Mouse (Mus musculus): Measurements from ENCODE around the gene Zbtb11. TPM values are rescaled to one million over a fixed set of nuclear protein-coding genes. Genes with fewer than 3 reads are reported as not detected.
"Not testable (repeated sequence)": the region's sequence is repeated elsewhere in the genome, so short reads cannot be mapped to it uniquely, and the experiment has no call there.

The Zbtb11 gene
- polyA plus RNA-seq (2016; fragmentation: Nextera tagmentation; extraction: Ambion mirVana), result 17.5 and 17.6 TPM in 2 replicates

GRCm38 (mm10) chr16:55973431-55974255 lies at the start of gene Zbtb11:
Gene Zbtb11 (plus strand): TSS chr16:55973883.
- ATAC-seq, result peak; percentile 91
- WGBS (ENCODE audit: insufficient replicate concordance), result under 1% methylated on average over 76 of the region's 86 CpGs
- Histone ChIP-seq H3K27me3 (replicated peaks) (no peaks in the 10 kb centered on the region), H3K4me1 (peaks cover 59% of the 10 kb centered on the region), H3K4me2 (peak within 1 kb of the TSS; percentile 86), H3K4me3 (peak within 1 kb of the TSS; percentile 99), H3K9ac (peak within 1 kb of the TSS; percentile 97), H3K9me3 (replicated peaks) (no peaks in the 10 kb centered on the region), H3K36me3 (peaks cover 49% of the 10 kb centered on the region), H3K27ac (peak within 1 kb of the TSS; percentile 92)

- H3K4me1 ChIP-seq, result peaks cover 10% of the 10 kb centered on the region
- H3K9me3 ChIP-seq (replicated peaks), result no peaks in the 10 kb centered on the region
- H3K4me2 ChIP-seq, result no peak overlapping the region
- no peak overlapping the region for H3K9ac ChIP-seq
- WGBS (ENCODE audit: insufficient replicate concordance), result 62% methylated on average over 4 of the region's 4 CpGs
- H3K27me3 ChIP-seq (replicated peaks), result no peaks in the 10 kb centered on the region
- peak; percentile 83 for ATAC-seq
- H3K4me3 ChIP-seq, result no peak overlapping the region
- no peak overlapping the region for H3K27ac ChIP-seq
- peaks cover 49% of the 10 kb centered on the region for H3K36me3 ChIP-seq
These were observed 49.7 kb upstream of the Zbtb11 start for GRCm38 (mm10) chr16:55924010-55924409.

GRCm38 (mm10) chr16:55933681-55934343 lies 39.9 kb upstream of the Zbtb11 start:
- Histone ChIP-seq H3K9ac (peak overlapping the region; percentile 80), H3K4me1 (peaks cover 16% of the 10 kb centered on the region), H3K4me2 (peak overlapping the region; percentile 85), H3K27me3 (replicated peaks) (no peaks in the 10 kb centered on the region), H3K4me3 (peak overlapping the region; percentile 79), H3K9me3 (replicated peaks) (no peaks in the 10 kb centered on the region), H3K27ac (peak overlapping the region; percentile 80), H3K36me3 (0 out of 2 replicates have a peak, but pooled peaks cover 8% of the 10 kb centered on the region)
- whole genome bisulfite sequencing (ENCODE audit: insufficient replicate concordance), result under 1% methylated on average over 32 of the region's 32 CpGs
- peak; percentile 35 for ATAC-seq

- Histone ChIP-seq H3K4me3 (peak within 1 kb of the TSS; percentile 79), H3K36me3 (0 out of 2 replicates have a peak, but pooled peaks cover 2% of the 10 kb centered on the region), H3K9ac (peak within 1 kb of the TSS; percentile 80), H3K4me2 (peak within 1 kb of the TSS; percentile 85), H3K27ac (peak within 1 kb of the TSS; percentile 80), H3K9me3 (replicated peaks) (no peaks in the 10 kb centered on the region), H3K4me1 (peaks cover 16% of the 10 kb centered on the region), H3K27me3 (replicated peaks) (no peaks in the 10 kb centered on the region)
- under 1% methylated on average over 24 of the region's 24 CpGs for WGBS (ENCODE audit: insufficient replicate concordance)
- ATAC-seq, result peak; percentile 99
These were observed 39.1 kb upstream of the Zbtb11 start, which contains the start of gene Cep97 for GRCm38 (mm10) chr16:55934453-55935037. Gene Cep97 (minus strand): TSS chr16:55934855.

GRCm38 (mm10) chr16:55938761-55939160 lies 34.9 kb upstream of the Zbtb11 start:
- 67% methylated on average over 4 of the region's 4 CpGs for WGBS (ENCODE audit: insufficient replicate concordance)
- Histone ChIP-seq H3K27me3 (replicated peaks) (no peaks in the 10 kb centered on the region), H3K27ac (no peak overlapping the region), H3K4me2 (no peak overlapping the region), H3K4me3 (no peak overlapping the region), H3K9ac (no peak overlapping the region), H3K36me3 (no peaks in the 10 kb centered on the region), H3K4me1 (no peaks in the 10 kb centered on the region), H3K9me3 (replicated peaks) (no peaks in the 10 kb centered on the region)
- ATAC-seq, result no peak

GRCm38 (mm10) chr16:55939703-55940102 lies 34.0 kb upstream of the Zbtb11 start:
- H3K9ac ChIP-seq, result no peak overlapping the region
- 76% methylated on average over 6 of the region's 6 CpGs for WGBS (ENCODE audit: insufficient replicate concordance)
- no peak overlapping the region for H3K4me3 ChIP-seq
- no peak for ATAC-seq
- no peaks in the 10 kb centered on the region for H3K27me3 ChIP-seq (replicated peaks)
- H3K4me1 ChIP-seq, result no peaks in the 10 kb centered on the region
- no peak overlapping the region for H3K27ac ChIP-seq
- H3K9me3 ChIP-seq (replicated peaks), result no peaks in the 10 kb centered on the region
- H3K36me3 ChIP-seq, result no peaks in the 10 kb centered on the region
- H3K4me2 ChIP-seq, result no peak overlapping the region

- Histone ChIP-seq H3K4me2 (no peak overlapping the region), H3K36me3 (no peaks in the 10 kb centered on the region), H3K4me1 (no peaks in the 10 kb centered on the region), H3K4me3 (no peak overlapping the region), H3K9ac (no peak overlapping the region), H3K27ac (no peak overlapping the region), H3K27me3 (replicated peaks) (no peaks in the 10 kb centered on the region), H3K9me3 (replicated peaks) (no peaks in the 10 kb centered on the region)
- no peak for ATAC-seq
- 72% methylated on average over 4 of the region's 4 CpGs for WGBS (ENCODE audit: insufficient replicate concordance)
These were observed 32.9 kb upstream of the Zbtb11 start for GRCm38 (mm10) chr16:55940781-55941180.

GRCm38 (mm10) chr16:55947266-55947665 lies 26.4 kb upstream of the Zbtb11 start:
- no peak overlapping the region for H3K4me2 ChIP-seq
- peaks cover 11% of the 10 kb centered on the region for H3K4me1 ChIP-seq
- H3K27ac ChIP-seq, result no peak overlapping the region
- H3K9me3 ChIP-seq (replicated peaks), result no peaks in the 10 kb centered on the region
- no peak overlapping the region for H3K9ac ChIP-seq
- no peaks in the 10 kb centered on the region for H3K27me3 ChIP-seq (replicated peaks)
- H3K36me3 ChIP-seq, result no peaks in the 10 kb centered on the region
- WGBS (ENCODE audit: insufficient replicate concordance), result 46% methylated on average over 3 of the region's 3 CpGs
- no peak for ATAC-seq
- no peak overlapping the region for H3K4me3 ChIP-seq

- WGBS (ENCODE audit: insufficient replicate concordance), result 79% methylated on average over 2 of the region's 2 CpGs
- not testable (repeated sequence) for H3K9me3 ChIP-seq (replicated peaks); H3K4me3 ChIP-seq; H3K27me3 ChIP-seq (replicated peaks); H3K27ac ChIP-seq; H3K9ac ChIP-seq; H3K4me2 ChIP-seq; ATAC-seq; H3K36me3 ChIP-seq
- H3K4me1 ChIP-seq, result peaks cover 12% of the 10 kb centered on the region
These were observed 25.7 kb upstream of the Zbtb11 start for GRCm38 (mm10) chr16:55947876-55948410.

GRCm38 (mm10) chr16:55948963-55949362 lies 24.7 kb upstream of the Zbtb11 start:
- H3K4me3 ChIP-seq, result no peak overlapping the region
- 0 out of 2 replicates have a peak overlapping the region, but pooled peaks have one; percentile 3 for H3K4me2 ChIP-seq
- 22% methylated on average over 7 of the region's 7 CpGs for WGBS (ENCODE audit: insufficient replicate concordance)
- H3K4me1 ChIP-seq, result peaks cover 12% of the 10 kb centered on the region
- H3K36me3 ChIP-seq, result no peaks in the 10 kb centered on the region
- H3K9ac ChIP-seq, result no peak overlapping the region
- no peaks in the 10 kb centered on the region for H3K9me3 ChIP-seq (replicated peaks)
- H3K27ac ChIP-seq, result 0 out of 2 replicates have a peak overlapping the region, but pooled peaks have one; percentile 36
- ATAC-seq, result no peak
- H3K27me3 ChIP-seq (replicated peaks), result no peaks in the 10 kb centered on the region

- 0 out of 2 replicates have a peak, but pooled peaks cover 4% of the 10 kb centered on the region for H3K9me3 ChIP-seq (replicated peaks)
- H3K27ac ChIP-seq, result no peak overlapping the region
- H3K27me3 ChIP-seq (replicated peaks), result no peaks in the 10 kb centered on the region
- H3K4me1 ChIP-seq, result peaks cover 12% of the 10 kb centered on the region
- H3K4me3 ChIP-seq, result no peak overlapping the region
- no peak overlapping the region for H3K9ac ChIP-seq
- WGBS (ENCODE audit: insufficient replicate concordance), result 61% methylated on average over 3 of the region's 3 CpGs
- no peak for ATAC-seq
- no peaks in the 10 kb centered on the region for H3K36me3 ChIP-seq
- no peak overlapping the region for H3K4me2 ChIP-seq
These were observed 23.2 kb upstream of the Zbtb11 start for GRCm38 (mm10) chr16:55950462-55950861.
